Mouse (Mus musculus) ES-E14 (cell line): Measurements from ENCODE around the gene Alg14. TPM values are rescaled to one million over a fixed set of nuclear protein-coding genes. Genes with fewer than 3 reads are reported as not detected.

Experiments used
- DNase-seq: peaks from one replicate; pipeline ENCODE4 v3.0.0-alpha.2; 2013; ENCODE audit warnings: low read depth, low spot score
- H3K27ac ChIP-seq: 2 replicates; pipeline ENCODE4 v1.5.1; 2012; ENCODE audit warnings: low read depth, mild to moderate bottlenecking, low read length, moderate library complexity, mixed read lengths; ENCODE audit not compliant: poor library complexity, insufficient read depth, severe bottlenecking
- H3K36me3 ChIP-seq: 2 replicates; pipeline ENCODE4 v1.6.1; 2012; ENCODE audit warnings: mild to moderate bottlenecking, low read length, moderate library complexity, mixed read lengths; ENCODE audit not compliant: control insufficient read depth, poor library complexity, insufficient read depth, severe bottlenecking
- H3K4me1 ChIP-seq, 2 experiments: fragments of 150-350 bp in 1 of 2; sonication (generic) in 1 of 2; 2 replicates each; pipeline ENCODE4 v1.6.1; 2012; ENCODE audit warnings: low read length in 2 of 2, mild to moderate bottlenecking in 1 of 2, mixed read lengths in 1 of 2; ENCODE audit not compliant: control insufficient read depth in 2 of 2, insufficient read depth in 2 of 2, poor library complexity in 1 of 2
- H3K4me3 ChIP-seq, 2 experiments: fragments of 150-350 bp in 1 of 2; sonication (generic) in 1 of 2; 2 replicates each; pipeline ENCODE4 v1.5.1; 2012; ENCODE audit warnings: low read length in 2 of 2, low read depth in 1 of 2, mild to moderate bottlenecking in 1 of 2, mixed read lengths in 1 of 2; ENCODE audit not compliant: insufficient read depth in 1 of 2, poor library complexity in 1 of 2, severe bottlenecking in 1 of 2
- H3K9ac ChIP-seq: 2 replicates; pipeline ENCODE4 v1.6.1; 2012; ENCODE audit warnings: low read depth, mild to moderate bottlenecking, low read length, mixed read lengths; ENCODE audit not compliant: poor library complexity, insufficient read depth, severe bottlenecking
- H3K9me3 ChIP-seq: fragments of 150-350 bp; sonication (generic); 2 replicates; pipeline ENCODE4 v1.6.1; 2012; ENCODE audit warnings: low read depth, mild to moderate bottlenecking, low read length; ENCODE audit not compliant: control insufficient read depth, insufficient read depth
- CHD2 ChIP-seq: IDR thresholded peaks from 2 replicates; pipeline ENCODE4 v1.6.1; 2014; ENCODE audit warnings: mild to moderate bottlenecking, low read depth, low read length, inconsistent platforms
- HCFC1 ChIP-seq: IDR thresholded peaks from 2 replicates; pipeline ENCODE4 v1.6.1; 2012; ENCODE audit warnings: low read length, inconsistent platforms, borderline replicate concordance; ENCODE audit not compliant: insufficient read depth
- MAFK ChIP-seq: IDR thresholded peaks from 2 replicates; pipeline ENCODE4 v1.6.1; 2014; ENCODE audit warnings: mild to moderate bottlenecking, low read depth, low read length, inconsistent platforms; ENCODE audit not compliant: insufficient read depth
- ZC3H11A ChIP-seq: IDR thresholded peaks from 2 replicates; pipeline ENCODE4 v1.6.1; 2012; ENCODE audit warnings: low read depth, mild to moderate bottlenecking, inconsistent platforms, low read length, borderline replicate concordance
- ZNF384 ChIP-seq: IDR thresholded peaks from 2 replicates; pipeline ENCODE4 v1.6.1; 2012; ENCODE audit warnings: low read depth, low read length, inconsistent platforms
- in situ Hi-C, 2 experiments: fragments of 600-800 bp; cut with MboI; formaldehyde crosslinking; loops; one replicate each; pipeline ENCODE4 v1.15.1; 2025; ENCODE audit warnings: low sequenced_read_pairs in 2 of 2, inconsistent platforms in 1 of 2; ENCODE audit not compliant: unreplicated experiment in 2 of 2
- total RNA-seq: library from RNA; depleted of rRNA; stranded (reverse); fragments of 300-350 nt; gene quantifications from 2 replicates; pipeline ENCODE4 v1.2.3, GENCODE M21; 2012

Alg14 gene
- total RNA-seq, 1 experiment: 18.4 TPM

GRCm38 (mm10) chr3:121291225-121291559, 381 bp upstream of the Alg14 start:
- Histone ChIP-seq H3K9ac (peak overlapping the region; percentile 73), H3K4me3 (peak overlapping the region; percentile 76 to 95), H3K9me3 (no peaks in the 10 kb centered on the region), H3K4me1 (peaks cover 0 to 3% of the 10 kb centered on the region in 2 experiments; a peak in 2 of 4 replicates), H3K36me3 (no peaks in the 10 kb centered on the region), H3K27ac (peak overlapping the region; percentile 59; the same call in 1 of the 2 replicates)
- in situ Hi-C loops: no loop called here
- TF ChIP-seq HCFC1: no peak
- no peak for TF ChIP-seq MAFK
- DNase-seq: no peak

DNA sequence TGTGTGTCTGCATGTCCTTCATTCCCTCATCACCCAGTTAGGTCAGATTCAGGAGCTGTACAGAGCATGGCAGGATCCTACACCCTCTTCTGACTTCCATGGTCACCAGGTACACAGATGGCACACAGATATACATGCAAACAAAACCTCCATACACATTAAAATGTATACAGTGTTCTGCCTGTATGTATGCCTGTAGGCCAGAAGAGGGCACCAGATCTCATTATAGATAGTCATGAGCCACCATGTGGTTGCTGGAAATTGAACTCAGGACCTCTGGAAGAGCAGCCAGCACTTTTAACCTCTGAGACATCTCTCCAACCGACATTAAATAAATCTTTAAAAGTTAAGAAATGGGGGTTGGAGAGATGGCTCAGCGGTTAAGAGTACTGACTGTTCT, 2.6 kb downstream of the Alg14 start:
- no peak for TF ChIP-seq MAFK
- TF ChIP-seq ZC3H11A: no peak
- no peak for TF ChIP-seq CHD2
- no peak for TF ChIP-seq HCFC1
- TF ChIP-seq ZNF384: no peak
- Histone ChIP-seq H3K9me3 (no peaks in the 10 kb centered on the region), H3K4me3 (no peak overlapping the region), H3K36me3 (no peaks in the 10 kb centered on the region), H3K9ac (no peak overlapping the region), H3K27ac (no peak overlapping the region), H3K4me1 (peaks cover 0 to 3% of the 10 kb centered on the region in 2 experiments; a peak in 2 of 4 replicates)
- in situ Hi-C loops: no loop called here
- DNase-seq: no peak

GRCm38 (mm10) chr3:121306641-121307040, 15.1 kb downstream of the Alg14 start:
- TF ChIP-seq HCFC1 (no peak), CHD2 (no peak), ZNF384 (no peak), ZC3H11A (no peak), MAFK (no peak)
- in situ Hi-C loops: loop anchor here (10.0 to 25.0 kb wide), 2 partner anchors 198 to 431 kb away; no protein-coding TSS in a partner anchor

DNA sequence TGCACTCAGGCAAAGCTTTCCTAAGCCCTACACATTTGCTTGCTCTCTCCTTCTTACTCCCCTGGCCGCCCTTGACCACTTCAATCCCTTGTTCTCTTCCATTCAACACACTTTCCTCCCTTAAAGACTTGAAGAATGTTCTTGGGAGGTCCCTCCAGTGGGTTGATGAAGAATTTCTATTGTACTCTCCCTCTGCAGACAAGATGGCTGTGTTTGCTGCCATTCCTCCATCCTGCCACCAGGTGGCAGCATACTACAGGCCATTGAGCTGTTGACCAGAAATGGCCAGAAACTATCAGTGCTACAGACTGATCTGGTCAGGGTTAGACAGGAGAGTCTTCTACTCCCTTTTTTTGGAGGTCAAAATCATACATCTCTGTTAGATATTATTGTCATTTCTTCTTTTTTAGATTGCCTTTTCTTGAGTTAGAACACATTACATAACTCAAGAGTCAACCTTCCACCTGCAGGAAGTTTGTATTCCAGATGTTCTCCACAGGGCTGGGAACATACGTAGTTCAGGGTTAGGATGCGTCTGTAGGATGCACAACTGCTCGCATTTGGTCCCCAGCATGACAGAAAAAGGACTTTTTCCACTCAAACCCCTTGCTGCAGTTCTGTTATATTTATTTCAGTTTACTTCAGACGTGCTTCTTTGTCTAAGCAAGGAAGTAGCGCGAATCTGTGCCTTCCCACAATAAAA, 16.1 kb downstream of the Alg14 start:
- Histone ChIP-seq H3K36me3 (no peaks in the 10 kb centered on the region; the same call in 1 of the 2 replicates), H3K4me1 (no peaks in the 10 kb centered on the region), H3K9ac (no peak overlapping the region), H3K4me3 (no peak overlapping the region), H3K27ac (no peak overlapping the region), H3K9me3 (no peaks in the 10 kb centered on the region)
- peak; percentile 100 for TF ChIP-seq ZC3H11A
- no peak for TF ChIP-seq CHD2
- in situ Hi-C loops: loop anchor here (10.0 to 25.0 kb wide), 2 partner anchors 197 to 430 kb away; no protein-coding TSS in a partner anchor
- peak; percentile 82 for DNase-seq

More at GRCm38 (mm10) chr3:121306641-121307040, 15.1 kb downstream of the Alg14 start:
- Histone ChIP-seq H3K9ac (no peak overlapping the region), H3K27ac (no peak overlapping the region), H3K36me3 (no peaks in the 10 kb centered on the region; the same call in 1 of the 2 replicates), H3K4me3 (no peak overlapping the region), H3K4me1 (no peaks in the 10 kb centered on the region), H3K9me3 (no peaks in the 10 kb centered on the region)
- DNase-seq: no peak

- in situ Hi-C loops: loop anchor here (10.0 to 25.0 kb wide), 2 partner anchors 196 to 428 kb away; no protein-coding TSS in a partner anchor
- Histone ChIP-seq H3K36me3 (no peaks in the 10 kb centered on the region; the same call in 1 of the 2 replicates), H3K4me3 (no peak overlapping the region), H3K9me3 (no peaks in the 10 kb centered on the region), H3K9ac (no peak overlapping the region), H3K27ac (no peak overlapping the region), H3K4me1 (no peaks in the 10 kb centered on the region)
- no peak for DNase-seq
- TF ChIP-seq ZNF384 (no peak), HCFC1 (no peak), ZC3H11A (no peak), MAFK (no peak), CHD2 (no peak)
Measured at GRCm38 (mm10) chr3:121308935-121309334, 17.4 kb downstream of the Alg14 start.
